Mouse (Mus musculus): ENCODE data around the gene Gm19426. TPM values are rescaled to one million over a fixed set of nuclear protein-coding genes. Genes with fewer than 3 reads are reported as not detected.

The Gm19426 gene
- total RNA-seq (2012; rRNA removed), result not detected in 2 replicates
- not detected for polyA plus RNA-seq (2012; ENCODE audit: insufficient read depth in 1 of 2, insufficient read length in 2 of 2, low read depth in 1 of 2, low replicate concordance in 2 of 2, missing spikeins in 1 of 2)

DNA sequence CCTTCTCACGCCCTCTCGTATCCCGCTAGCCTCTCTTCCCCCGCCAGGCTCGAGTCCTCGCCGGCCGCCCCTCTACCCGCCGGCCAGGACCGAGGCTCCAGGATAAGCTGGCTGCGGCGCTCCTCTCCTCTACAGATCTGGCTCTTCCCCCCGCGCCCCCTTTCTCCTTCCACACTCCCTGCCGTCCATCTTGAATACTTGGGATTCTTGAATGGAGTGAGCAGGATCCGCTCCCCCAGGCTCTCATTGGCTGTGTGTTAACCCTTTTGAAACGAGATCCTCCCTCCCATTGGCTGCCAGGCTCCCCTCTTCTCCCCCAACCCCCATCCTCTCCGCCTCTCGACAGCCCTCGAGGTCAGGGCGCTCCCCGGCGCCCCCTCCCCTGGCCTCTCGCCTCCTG lies at the start of gene Gm19426:
Gene Gm19426 (minus strand): TSS at position 95 of the 400 bp plus-strand sequence.
- no peaks in the 10 kb centered on the region for H3K4me1 ChIP-seq (ENCODE audit: control insufficient read depth in 1 of 2, insufficient read depth in 2 of 2, low read length in 2 of 2)
- TF ChIP-seq ELF1 (IDR thresholded peaks at IDR 0.05; ENCODE audit: low read depth, low read length) (no peak), KAT2A (conservative IDR thresholded peaks at IDR 0.05; ENCODE audit: low read depth, low read length) (no peak), NRF1 (IDR thresholded peaks at IDR 0.05; ENCODE audit: insufficient read depth, low read depth, low read length, poor library complexity, severe bottlenecking) (no peak), RCOR1 (IDR thresholded peaks at IDR 0.05; ENCODE audit: low read depth, low read length) (no peak), JUND (IDR thresholded peaks at IDR 0.05; ENCODE audit: low read depth, low read length) (no peak), HCFC1 (IDR thresholded peaks at IDR 0.05; ENCODE audit: low read depth, low read length) (no peak), MYC (IDR thresholded peaks at IDR 0.05; ENCODE audit: low read depth, low read length) (no peak), E2F4 (IDR thresholded peaks at IDR 0.05; ENCODE audit: borderline replicate concordance, low read depth, low read length) (no peak), MAZ (IDR thresholded peaks at IDR 0.05; ENCODE audit: low read depth, low read length) (no peak), CTCF (IDR thresholded peaks at IDR 0.05 in 2 of 3, conservative IDR thresholded peaks at IDR 0.05 in 1 of 3; ENCODE audit: control insufficient read depth in 1 of 3, insufficient read depth in 1 of 3, low read depth in 2 of 3, low read length in 3 of 3, poor library complexity in 1 of 3, severe bottlenecking in 1 of 3) (no peak)
- H3K27ac ChIP-seq (ENCODE audit: control insufficient read depth, low read depth, low read length), result no peak within 1 kb of the TSS
- no peak within 1 kb of the TSS for H3K9ac ChIP-seq (ENCODE audit: control insufficient read depth, low read depth, low read length, poor library complexity, severe bottlenecking)
- H3K9me3 ChIP-seq (replicated peaks; ENCODE audit: insufficient read depth, low read length), result no peaks in the 10 kb centered on the region
- peaks cover 13 to 30% of the 10 kb centered on the region in 2 experiments for H3K27me3 ChIP-seq (ENCODE audit: control insufficient read depth in 1 of 2, insufficient read depth in 2 of 2, low read length in 2 of 2)
- H3K79me2 ChIP-seq (ENCODE audit: control insufficient read depth, insufficient read depth, low read length, poor library complexity), result no peaks in the 10 kb centered on the region
- H3K4me3 ChIP-seq (ENCODE audit: control insufficient read depth in 1 of 2, insufficient read depth in 1 of 2, low read depth in 2 of 2, low read length in 2 of 2), result no peak within 1 kb of the TSS
- DNase-seq (ENCODE audit: low read depth, low spot score), result no peak
- H3K36me3 ChIP-seq (ENCODE audit: control insufficient read depth in 1 of 2, insufficient read depth in 2 of 2, low read length in 2 of 2), result no peaks in the 10 kb centered on the region

DNA sequence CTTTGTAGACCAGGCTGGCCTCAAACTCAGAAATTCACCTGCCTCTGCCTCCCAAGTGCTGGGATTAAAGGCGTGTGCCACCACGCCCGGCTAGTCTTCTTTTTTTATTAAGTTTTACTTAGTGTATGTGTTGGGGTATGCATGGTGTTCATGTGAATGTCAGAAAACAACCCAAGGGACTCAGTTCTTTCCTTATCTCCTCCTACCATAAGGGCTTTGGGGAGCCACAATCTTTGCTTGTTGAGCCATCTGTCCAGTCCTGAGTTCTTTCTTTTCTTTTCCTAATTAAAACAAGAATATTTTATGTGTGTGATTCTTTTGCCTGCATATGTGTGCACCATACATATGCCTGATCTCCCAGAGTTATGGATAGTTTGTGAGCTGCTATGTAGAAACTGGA lies 49.7 kb upstream of the Gm19426 start:
- peaks cover 0 to 3% of the 10 kb centered on the region in 2 experiments; a peak in 2 of 4 replicates for H3K36me3 ChIP-seq (ENCODE audit: control insufficient read depth in 1 of 2, insufficient read depth in 2 of 2, low read length in 2 of 2)
- no peak for TF ChIP-seq TBP (IDR thresholded peaks at IDR 0.05; ENCODE audit: low read depth, low read length)
- no peak for TF ChIP-seq POLR2AphosphoS2 (IDR thresholded peaks at IDR 0.05; ENCODE audit: low read length)
- no peak for TF ChIP-seq HCFC1 (IDR thresholded peaks at IDR 0.05; ENCODE audit: low read depth, low read length)
- no peak for TF ChIP-seq MYB (IDR thresholded peaks at IDR 0.05; ENCODE audit: low read depth, low read length)
- TF ChIP-seq TAL1 (IDR thresholded peaks at IDR 0.05; ENCODE audit: low read length), result peak; percentile 72
- no peak for TF ChIP-seq SMC3 (IDR thresholded peaks at IDR 0.05; ENCODE audit: low read depth, low read length)
- no peak for TF ChIP-seq NRF1 (IDR thresholded peaks at IDR 0.05; ENCODE audit: insufficient read depth, low read depth, low read length, poor library complexity, severe bottlenecking)
- peak; percentile 31; the same call in 1 of the 2 replicates for TF ChIP-seq TCF12 (IDR thresholded peaks at IDR 0.05; ENCODE audit: low read depth, low read length)
- no peak for TF ChIP-seq GATA1 (IDR thresholded peaks at IDR 0.05; ENCODE audit: low read depth, low read length)
- no peak for TF ChIP-seq POLR2A (IDR thresholded peaks at IDR 0.05; ENCODE audit: control insufficient read depth in 1 of 2, insufficient read depth in 1 of 2, low read depth in 1 of 2, low read length in 2 of 2, poor library complexity in 1 of 2)
- TF ChIP-seq RCOR1 (IDR thresholded peaks at IDR 0.05; ENCODE audit: low read depth, low read length), result no peak
- TF ChIP-seq ETS1 (IDR thresholded peaks at IDR 0.05; ENCODE audit: low read depth, low read length), result no peak
- TF ChIP-seq ELF1 (IDR thresholded peaks at IDR 0.05; ENCODE audit: low read depth, low read length), result no peak
- no peak for TF ChIP-seq MEF2A (IDR thresholded peaks at IDR 0.05; ENCODE audit: extremely low read depth, insufficient replicate concordance, low read depth, low read length, poor library complexity, severe bottlenecking)
- TF ChIP-seq EP300 (IDR thresholded peaks at IDR 0.05; ENCODE audit: low read depth in 1 of 2, low read length in 2 of 2), result peak; percentile 16 to 35; a peak in 1 of 4 replicates
- no peak for TF ChIP-seq UBTF (IDR thresholded peaks at IDR 0.05; ENCODE audit: borderline replicate concordance, insufficient read depth, low read depth, low read length)
- no peak for TF ChIP-seq ZC3H11A (IDR thresholded peaks at IDR 0.05; ENCODE audit: low read depth, low read length)
- peaks cover 4% of the 10 kb centered on the region in 2 experiments for H3K27me3 ChIP-seq (ENCODE audit: control insufficient read depth in 1 of 2, insufficient read depth in 2 of 2, low read length in 2 of 2)
- H3K4me1 ChIP-seq (ENCODE audit: control insufficient read depth in 1 of 2, insufficient read depth in 2 of 2, low read length in 2 of 2), result peaks cover 0 to 7% of the 10 kb centered on the region in 2 experiments; a peak in 1 of 4 replicates
- peak; percentile 27 for DNase-seq (ENCODE audit: low read depth, low spot score)
- no peak overlapping the region for H3K9ac ChIP-seq (ENCODE audit: control insufficient read depth, low read depth, low read length, poor library complexity, severe bottlenecking)
- H3K79me2 ChIP-seq (ENCODE audit: control insufficient read depth, insufficient read depth, low read length, poor library complexity), result no peaks in the 10 kb centered on the region
- H3K4me3 ChIP-seq (ENCODE audit: control insufficient read depth in 1 of 2, insufficient read depth in 1 of 2, low read depth in 2 of 2, low read length in 2 of 2), result no peak overlapping the region
- no peaks in the 10 kb centered on the region for H3K9me3 ChIP-seq (replicated peaks; ENCODE audit: insufficient read depth, low read length)
- no peak overlapping the region for H3K27ac ChIP-seq (ENCODE audit: control insufficient read depth, low read depth, low read length)
